Mouse (Mus musculus) G1E (cell line): ENCODE measurements around the gene Med13l.

Experiments
- CTCF ChIP-seq: IDR thresholded peaks from 2 replicates; pipeline ENCODE4 v1.5.1; 2012; ENCODE audit warnings: low read depth, low read length, inconsistent platforms, mixed read lengths
- GATA2 ChIP-seq: IDR thresholded peaks from 2 replicates; pipeline ENCODE4 v1.6.1; 2012; ENCODE audit warnings: low read depth, low read length, inconsistent platforms, borderline replicate concordance

- TF ChIP-seq CTCF (no peak), GATA2 (no peak)
Measured at GRCm38 (mm10) chr5:118567395-118567794, 6.9 kb downstream of the Med13l start.
